ENCODE assay signal across 23 mouse cellular contexts in the genomic region with DNA sequence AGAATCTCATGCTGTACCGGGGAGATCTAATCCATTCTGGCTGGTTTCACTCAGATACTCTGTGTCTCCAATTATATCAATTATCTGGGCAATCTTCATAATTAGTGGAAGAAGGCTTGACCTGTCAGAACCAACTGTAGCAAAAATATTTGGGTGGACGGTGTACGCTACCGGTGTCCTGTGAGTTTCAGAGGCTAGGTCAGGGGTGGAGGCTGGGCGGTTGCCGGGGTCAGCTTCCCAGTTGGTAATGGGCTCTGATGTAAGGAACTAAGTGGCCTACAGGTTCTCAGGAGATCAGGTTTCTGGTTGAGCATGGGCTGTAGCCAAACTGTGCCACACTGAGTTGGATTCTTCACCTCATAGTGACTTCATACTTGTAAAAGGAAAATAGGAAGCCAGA.
DNase-seq lines count a peak whose midpoint lies in the region; ATAC-seq and TF ChIP-seq lines count a peak whose summit lies in the region.
"Had no signal": no experiment of that assay in that cellular context is flagged by ENCODE, and none has a peak within 500 bp of the region (broad histone marks: within the 10 kb centered on the region; RNA-seq: fewer than 3 reads in every experiment).

No protein-coding gene starts in this region.

- peak overlapping the region; percentile 34 for H3K4me3 ChIP-seq in gastrocnemius, adult 2 months
- H3K4me3 ChIP-seq in neural tube, embryonic 15.5 days (replicated peaks) = no peak overlapping the region
- no peak overlapping the region for H3K4me3 ChIP-seq in hindbrain, embryonic 14.5 days (replicated peaks; ENCODE audit: low read length)
- H3K4me3 ChIP-seq: embryonic facial prominence, embryonic 15.5 days; erythroblast, embryonic 14.5 days; forebrain, embryonic 10.5 days; forebrain, embryonic 15.5 days; heart, embryonic 15.5 days; hindbrain, embryonic 10.5 days; hindbrain, embryonic 15.5 days had no signal

- intact Hi-C loops in gastrocnemius, adult 2 months (cut with DNase I) = loop anchor here (2.0 to 10.0 kb wide), 3 partner anchors 458 to 734 kb away; a partner anchor contains a TSS

- no peaks in the 10 kb centered on the region for H3K9me3 ChIP-seq in neural tube, embryonic 15.5 days (replicated peaks)
- H3K9me3 ChIP-seq in hindbrain, embryonic 14.5 days (ENCODE audit: control insufficient read depth, low read length) = no peaks in the 10 kb centered on the region
- H3K9me3 ChIP-seq: embryonic facial prominence, embryonic 15.5 days; forebrain, embryonic 10.5 days; forebrain, embryonic 15.5 days; heart, embryonic 15.5 days; hindbrain, embryonic 10.5 days; hindbrain, embryonic 15.5 days had no signal

- TF ChIP-seq CTCF in gastrocnemius, adult 2 months (IDR thresholded peaks at IDR 0.05) = no peak

- WGBS in neural tube, embryonic 15.5 days = 90% methylated on average over 6 of the region's 6 CpGs
- 93% methylated on average over 6 of the region's 6 CpGs for WGBS in hindbrain, embryonic 14.5 days

- H3K4me2 ChIP-seq in neural tube, embryonic 15.5 days = no peak overlapping the region
- no peak overlapping the region for H3K4me2 ChIP-seq in hindbrain, embryonic 14.5 days (replicated peaks)
- H3K4me2 ChIP-seq: embryonic facial prominence, embryonic 15.5 days; forebrain, embryonic 15.5 days; heart, embryonic 11.5 days; heart, embryonic 15.5 days; hindbrain, embryonic 15.5 days had no signal

- H3K36me3 ChIP-seq in neural tube, embryonic 15.5 days = no peaks in the 10 kb centered on the region
- H3K36me3 ChIP-seq in hindbrain, embryonic 14.5 days (replicated peaks; ENCODE audit: control insufficient read depth, insufficient read depth) = no peaks in the 10 kb centered on the region
- H3K36me3 ChIP-seq: embryonic facial prominence, embryonic 15.5 days; forebrain, embryonic 10.5 days; forebrain, embryonic 15.5 days; heart, embryonic 15.5 days; hindbrain, embryonic 10.5 days; hindbrain, embryonic 15.5 days had no signal

- no peak overlapping the region for H3K9ac ChIP-seq in neural tube, embryonic 15.5 days (replicated peaks)
- H3K9ac ChIP-seq in hindbrain, embryonic 14.5 days = no peak overlapping the region
- H3K9ac ChIP-seq: embryonic facial prominence, embryonic 15.5 days; forebrain, embryonic 15.5 days; heart, embryonic 15.5 days; hindbrain, embryonic 15.5 days had no signal

- no peaks in the 10 kb centered on the region for H3K27me3 ChIP-seq in neural tube, embryonic 15.5 days (replicated peaks)
- no peaks in the 10 kb centered on the region for H3K27me3 ChIP-seq in hindbrain, embryonic 14.5 days (ENCODE audit: control insufficient read depth, insufficient read depth, low read length)
- H3K27me3 ChIP-seq: embryonic facial prominence, embryonic 15.5 days; forebrain, embryonic 15.5 days; heart, embryonic 15.5 days; hindbrain, embryonic 15.5 days; Patski had no signal

- no peaks in the 10 kb centered on the region for H3K4me1 ChIP-seq in neural tube, embryonic 15.5 days
- no peaks in the 10 kb centered on the region for H3K4me1 ChIP-seq in hindbrain, embryonic 14.5 days (replicated peaks; ENCODE audit: control insufficient read depth, insufficient read depth, low read length)
- H3K4me1 ChIP-seq: embryonic facial prominence, embryonic 15.5 days; forebrain, embryonic 15.5 days; hindbrain, embryonic 15.5 days had no signal

- peak; percentile 68 for DNase-seq in gastrocnemius, adult 2 months
- no peak for DNase-seq in gastrocnemius, postnatal 4 days (ENCODE audit: low spot score in 2 of 2)
- peak; percentile 8 for DNase-seq in neural tube, embryonic 10.5 days (ENCODE audit: extremely low spot score, low spot score)
- peak; percentile 91 for DNase-seq in retina, postnatal 1 day
- DNase-seq in adrenal gland, adult 8-10 months = no peak
- no peak for DNase-seq in hindbrain, embryonic 14.5 days (ENCODE audit: low spot score)
- DNase-seq: adrenal gland, postnatal 25 days; cerebellum, adult 18-20 months; cerebellum, adult 9-11 months; cerebellum, postnatal 36 days; heart, adult 18-20 months had no signal

- H3K27ac ChIP-seq in gastrocnemius, adult 2 months = peak overlapping the region; percentile 84
- H3K27ac ChIP-seq in neural tube, embryonic 15.5 days (replicated peaks) = no peak overlapping the region
- no peak overlapping the region for H3K27ac ChIP-seq in hindbrain, embryonic 14.5 days
- H3K27ac ChIP-seq: embryonic facial prominence, embryonic 15.5 days; forebrain, embryonic 10.5 days; forebrain, embryonic 15.5 days; heart, embryonic 15.5 days; hindbrain, embryonic 10.5 days; hindbrain, embryonic 15.5 days had no signal

- no peak for ATAC-seq in neural tube, embryonic 15.5 days (ENCODE audit: low FRiP score)
- ATAC-seq in hindbrain, embryonic 14.5 days (ENCODE audit: low FRiP score) = no peak
- ATAC-seq: activated CD4-positive, CD25-positive, alpha-beta regulatory T cell, adult 4 months; forebrain, embryonic 15.5 days; intestine, embryonic 16.5 days; Patski had no signal

Comparison
In these comparisons a context has a peak if more than half of its experiments do, and no peak if none do; other contexts are left out.
1. DNase-seq: peak in gastrocnemius, adult 2 months (single experiment), neural tube, embryonic 10.5 days (single experiment) and retina, postnatal 1 day (single experiment); none in gastrocnemius, postnatal 4 days (0 of 2), adrenal gland, adult 8-10 months (single experiment) and hindbrain, embryonic 14.5 days (single experiment).